Mouse (Mus musculus) heart, postnatal 0 days (tissue): ENCODE data around the gene Scn9a. TPM values are rescaled to one million over a fixed set of nuclear protein-coding genes. Genes with fewer than 3 reads are reported as not detected.

ENCODE experiments used
- ATAC-seq: fragments of 200-750 bp; cut with Nextera tagmentation; 2 replicates; pipeline ENCODE4 v1.8.0; 2017; ENCODE audit warnings: low read depth, moderate number of reproducible peaks, moderate library complexity; ENCODE audit not compliant: insufficient read depth
- DNase-seq: peaks from one replicate; pipeline ENCODE4 v3.0.0-alpha.2; 2016; ENCODE audit warnings: low spot score
- H3K27ac ChIP-seq: fragments of 300-500 bp; sonication (generic); 2 replicates; pipeline ENCODE4 v1.5.1; 2014; ENCODE audit warnings: low read depth, mild to moderate bottlenecking
- H3K27me3 ChIP-seq: fragments of 300-500 bp; sonication (generic); 2 replicates; pipeline ENCODE4 v1.6.1; 2014; ENCODE audit warnings: low read length, mixed read lengths; ENCODE audit not compliant: control insufficient read depth, insufficient read depth
- H3K36me3 ChIP-seq: fragments of 300-500 bp; sonication (generic); replicated peaks from 2 replicates; pipeline ENCODE4 v1.6.1; 2014; ENCODE audit warnings: low read length, mixed read lengths; ENCODE audit not compliant: control insufficient read depth, insufficient read depth
- H3K4me1 ChIP-seq: fragments of 300-500 bp; sonication (generic); 2 replicates; pipeline ENCODE4 v1.6.1; 2014; ENCODE audit warnings: antibody characterized with exemption; ENCODE audit not compliant: control insufficient read depth, insufficient read depth
- H3K4me2 ChIP-seq: fragments of 300-500 bp; sonication (generic); 2 replicates; pipeline ENCODE4 v1.6.1; 2014; ENCODE audit warnings: low read depth, mild to moderate bottlenecking, low read length, moderate library complexity
- H3K4me3 ChIP-seq: fragments of 300-500 bp; sonication (generic); 2 replicates; pipeline ENCODE4 v1.5.1; 2014; ENCODE audit warnings: low read depth, low read length
- H3K9ac ChIP-seq: fragments of 300-500 bp; sonication (generic); replicated peaks from 2 replicates; pipeline ENCODE4 v1.6.1; 2014; ENCODE audit warnings: low read depth, low read length, mixed read lengths
- H3K9me3 ChIP-seq: fragments of 300-500 bp; sonication (generic); replicated peaks from 2 replicates; pipeline ENCODE4 v1.6.1; 2016; ENCODE audit warnings: low read length; ENCODE audit not compliant: control insufficient read depth
- CTCF ChIP-seq: IDR thresholded peaks from 2 replicates; pipeline ENCODE4 v1.5.1; 2016; ENCODE audit warnings: antibody characterized with exemption, control low read depth, low read depth
- EP300 ChIP-seq: IDR thresholded peaks from 2 replicates; pipeline ENCODE4 v1.6.1; 2016; ENCODE audit warnings: antibody characterized with exemption, low read depth
- WGBS: fragments of 180-500 bp; shearing (Covaris S2); extraction: QIAGEN DNeasy Blood & Tissue Kit; methylation state at CpG from one replicate; pipeline ENCODE4 v1.1.7; 2014; 5-methylcytosine and 5-hydroxymethylcytosine counted together
- polyA plus RNA-seq: library from polyadenylated mRNA; unstranded; fragments of >200 nt; fragmentation: Nextera tagmentation; extraction: Ambion mirVana; gene quantifications from 2 replicates; pipeline ENCODE4 v1.2.1, GENCODE M21; 2015
- total RNA-seq: library from RNA; depleted of rRNA; stranded (reverse); fragments of >200 nt; gene quantifications from 2 replicates; pipeline ENCODE4 v1.2.3, GENCODE M21; 2014; ENCODE audit warnings: low replicate concordance

The Scn9a gene
- total and polyA plus RNA-seq, 2 experiments from 2014 or later = not detected

- DNase-seq = no peak
- Histone ChIP-seq H3K9me3 (no peaks in the 10 kb centered on the region), H3K27ac (no peak overlapping the region), H3K27me3 (peaks cover 12% of the 10 kb centered on the region), H3K4me2 (no peak overlapping the region), H3K4me3 (no peak overlapping the region), H3K36me3 (no peaks in the 10 kb centered on the region), H3K9ac (no peak overlapping the region), H3K4me1 (peaks cover 4% of the 10 kb centered on the region; the same call in 1 of the 2 replicates)
- no peak for TF ChIP-seq EP300
- no peak for TF ChIP-seq CTCF
- WGBS = 37% methylated on average over 5 of the region's 5 CpGs
- ATAC-seq = no peak
Observed at GRCm38 (mm10) chr2:66632728-66633127, 2.0 kb downstream of the Scn9a start.

- no peaks in the 10 kb centered on the region for H3K36me3 ChIP-seq
- H3K9me3 ChIP-seq = no peaks in the 10 kb centered on the region
- no peak overlapping the region for H3K9ac ChIP-seq
- no peak overlapping the region for H3K4me3 ChIP-seq
- no peaks in the 10 kb centered on the region for H3K27me3 ChIP-seq
- no peak overlapping the region for H3K4me2 ChIP-seq
- H3K4me1 ChIP-seq = no peaks in the 10 kb centered on the region
- DNase-seq = no peak
- 62% methylated on average over 7 of the region's 7 CpGs for WGBS
- ATAC-seq = no peak
- no peak for TF ChIP-seq CTCF
- TF ChIP-seq EP300 = no peak
- no peak overlapping the region for H3K27ac ChIP-seq
Observed at GRCm38 (mm10) chr2:66611091-66611490, 23.7 kb downstream of the Scn9a start.

GRCm38 (mm10) chr2:66597313-66597712 lies 37.4 kb downstream of the Scn9a start:
- no peak overlapping the region for H3K4me3 ChIP-seq
- TF ChIP-seq CTCF = no peak
- no peak for TF ChIP-seq EP300
- no peak for DNase-seq
- no peak overlapping the region for H3K27ac ChIP-seq
- H3K36me3 ChIP-seq = no peaks in the 10 kb centered on the region
- ATAC-seq = no peak
- no peak overlapping the region for H3K9ac ChIP-seq
- no peaks in the 10 kb centered on the region for H3K9me3 ChIP-seq
- no peaks in the 10 kb centered on the region for H3K27me3 ChIP-seq
- no peaks in the 10 kb centered on the region for H3K4me1 ChIP-seq
- WGBS = 53% methylated on average over 6 of the region's 6 CpGs
- H3K4me2 ChIP-seq = no peak overlapping the region

- no peak for DNase-seq
- H3K4me1 ChIP-seq = no peaks in the 10 kb centered on the region
- ATAC-seq = no peak
- no peaks in the 10 kb centered on the region for H3K36me3 ChIP-seq
- H3K4me2 ChIP-seq = no peak overlapping the region
- H3K27ac ChIP-seq = no peak overlapping the region
- no peak overlapping the region for H3K9ac ChIP-seq
- no peaks in the 10 kb centered on the region for H3K27me3 ChIP-seq
- no peak overlapping the region for H3K4me3 ChIP-seq
- TF ChIP-seq EP300 (no peak), CTCF (no peak)
- no peaks in the 10 kb centered on the region for H3K9me3 ChIP-seq
- 63% methylated on average over 5 of the region's 5 CpGs for WGBS
Observed at GRCm38 (mm10) chr2:66596145-66596544, 38.6 kb downstream of the Scn9a start.

DNA sequence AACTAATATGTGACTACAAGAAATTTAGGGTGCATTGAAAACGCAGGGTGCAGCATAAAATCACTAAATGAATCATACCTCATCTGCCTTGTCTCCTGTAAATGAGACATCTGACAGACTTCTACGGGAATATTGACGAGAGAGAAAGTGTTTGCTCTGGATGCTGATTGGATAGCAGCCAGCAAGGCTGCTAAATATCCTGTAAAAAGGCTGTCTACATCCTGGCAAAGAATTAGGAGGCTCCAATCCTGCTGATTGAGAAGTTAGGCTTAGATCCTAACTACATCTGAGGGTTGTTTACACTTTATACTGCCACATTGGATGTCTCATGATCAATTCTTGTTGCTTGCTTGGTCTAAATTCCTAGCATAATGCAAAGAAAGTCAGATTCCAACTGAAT lies 44.6 kb downstream of the Scn9a start:
- no peak overlapping the region for H3K4me3 ChIP-seq
- WGBS = 66% methylated on average over 3 of the region's 3 CpGs
- H3K9ac ChIP-seq = no peak overlapping the region
- no peaks in the 10 kb centered on the region for H3K36me3 ChIP-seq
- TF ChIP-seq EP300 (no peak), CTCF (no peak)
- no peaks in the 10 kb centered on the region for H3K9me3 ChIP-seq
- H3K27ac ChIP-seq = no peak overlapping the region
- DNase-seq (no peak), ATAC-seq (no peak)
- H3K27me3 ChIP-seq = no peaks in the 10 kb centered on the region
- no peaks in the 10 kb centered on the region for H3K4me1 ChIP-seq
- H3K4me2 ChIP-seq = no peak overlapping the region

DNA sequence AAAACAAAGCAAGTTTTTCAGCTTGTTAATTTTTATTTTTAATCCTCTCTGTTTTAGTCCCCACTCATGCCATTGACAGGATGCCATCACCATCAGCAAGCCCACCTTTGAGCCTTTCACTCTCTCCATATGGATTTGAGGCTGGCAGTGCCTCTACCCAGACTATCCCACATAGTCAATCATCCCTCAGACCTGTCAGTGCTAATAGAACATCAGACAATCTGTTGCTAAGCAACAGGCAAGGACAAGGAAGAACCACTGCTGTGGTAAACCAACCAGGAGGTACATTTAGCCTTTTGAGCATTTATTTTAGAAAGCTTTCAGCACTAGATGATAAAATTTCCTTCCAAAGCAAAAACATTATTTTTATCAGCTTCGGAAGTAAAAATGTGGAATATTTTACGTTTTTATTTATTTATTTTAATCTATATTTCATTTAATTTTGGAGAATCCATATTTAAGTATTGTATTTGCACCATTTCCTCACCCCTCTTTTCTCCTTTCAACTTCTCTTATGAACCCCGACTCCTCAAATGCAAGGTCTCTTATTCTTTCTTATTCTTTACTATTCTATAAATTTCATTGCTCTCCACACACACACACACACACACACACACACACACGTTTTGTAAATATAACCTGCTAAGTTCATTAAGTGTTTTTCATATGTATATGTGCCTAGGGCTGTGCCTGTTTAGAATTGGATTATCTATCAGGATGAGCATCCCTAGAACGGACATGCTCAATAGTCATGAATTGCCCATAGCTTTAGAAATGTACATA lies 54.5 kb downstream of the Scn9a start:
- Histone ChIP-seq H3K9me3 (no peaks in the 10 kb centered on the region), H3K4me1 (no peaks in the 10 kb centered on the region), H3K27ac (no peak overlapping the region), H3K36me3 (no peaks in the 10 kb centered on the region), H3K27me3 (no peaks in the 10 kb centered on the region), H3K4me3 (no peak overlapping the region), H3K4me2 (no peak overlapping the region), H3K9ac (no peak overlapping the region)
- no peak for TF ChIP-seq EP300
- TF ChIP-seq CTCF = no peak
- WGBS = 62% methylated on average over 5 of the region's 5 CpGs
- DNase-seq (no peak), ATAC-seq (no peak)
